Mouse (Mus musculus) right cerebral cortex, postnatal 4 days (tissue): ENCODE data around the gene Clns1a.

ENCODE experiments used
- DNase-seq: peaks from one replicate; pipeline ENCODE4 v3.0.0-alpha.2; 2022

Gene Clns1a

DNA sequence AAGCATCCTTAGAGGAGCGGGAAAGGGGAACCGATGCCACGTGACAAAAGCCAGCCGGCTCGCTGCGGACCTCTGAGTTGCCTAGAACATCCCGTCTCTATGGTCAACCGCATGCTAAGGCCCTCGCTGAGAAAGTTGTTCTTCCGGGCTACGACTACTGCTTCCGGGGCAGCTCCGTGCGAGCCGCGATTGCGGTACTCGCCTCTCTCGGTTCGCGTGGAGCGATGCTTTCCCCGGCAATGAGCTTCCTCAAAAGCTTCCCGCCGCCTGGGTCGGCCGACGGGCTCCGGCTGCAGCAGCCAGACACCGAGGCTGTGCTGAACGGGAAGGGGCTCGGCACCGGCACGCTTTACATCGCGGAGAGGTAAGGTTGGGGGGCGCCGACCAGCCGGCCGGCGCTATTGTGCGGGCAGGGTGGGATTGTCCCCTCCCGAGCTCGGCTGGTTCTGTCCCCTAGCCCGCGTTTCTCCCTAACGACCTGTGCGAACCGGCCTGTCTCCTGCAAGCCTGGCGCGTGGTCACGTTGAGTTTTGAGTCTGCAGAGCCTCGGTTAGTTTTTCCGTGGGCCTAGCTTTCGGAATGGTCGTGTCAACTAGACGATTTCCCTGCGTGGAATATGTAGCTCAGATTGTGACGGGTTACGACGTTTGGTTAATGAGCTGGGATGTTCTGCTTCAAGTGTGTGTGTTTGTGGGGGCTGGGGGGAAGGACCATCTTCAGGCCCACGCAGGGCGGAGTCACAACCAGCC lies at the start of gene Clns1a:
TSS of gene Clns1a (plus strand) at position 129 of the 749 bp plus-strand sequence.
- peak; percentile 95 for DNase-seq

- no peak for DNase-seq
Measured at GRCm38 (mm10) chr7:97647656-97648055, 48.8 kb upstream of the Clns1a start.

GRCm38 (mm10) chr7:97650729-97651128 lies 45.7 kb upstream of the Clns1a start:
- DNase-seq: no peak

DNA sequence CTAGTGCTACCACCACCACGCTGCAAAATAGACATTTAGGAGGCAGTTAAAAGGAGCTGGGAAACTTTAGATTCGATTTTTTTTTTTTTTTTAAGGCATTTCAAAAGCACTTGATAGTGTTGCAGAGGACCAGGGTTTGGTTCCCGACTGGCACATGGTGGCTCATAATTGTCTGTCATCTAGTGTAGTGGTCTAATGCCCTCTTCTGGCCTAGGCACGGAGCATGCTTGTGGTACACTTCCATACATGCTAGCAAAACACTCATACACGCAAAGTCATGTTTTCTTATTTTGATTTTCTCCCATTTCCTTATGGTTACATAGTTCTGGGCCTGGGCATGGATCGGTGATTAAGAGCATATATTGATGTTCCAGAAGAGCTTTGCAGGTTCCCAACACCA lies 40.3 kb upstream of the Clns1a start:
- DNase-seq: no peak

DNA sequence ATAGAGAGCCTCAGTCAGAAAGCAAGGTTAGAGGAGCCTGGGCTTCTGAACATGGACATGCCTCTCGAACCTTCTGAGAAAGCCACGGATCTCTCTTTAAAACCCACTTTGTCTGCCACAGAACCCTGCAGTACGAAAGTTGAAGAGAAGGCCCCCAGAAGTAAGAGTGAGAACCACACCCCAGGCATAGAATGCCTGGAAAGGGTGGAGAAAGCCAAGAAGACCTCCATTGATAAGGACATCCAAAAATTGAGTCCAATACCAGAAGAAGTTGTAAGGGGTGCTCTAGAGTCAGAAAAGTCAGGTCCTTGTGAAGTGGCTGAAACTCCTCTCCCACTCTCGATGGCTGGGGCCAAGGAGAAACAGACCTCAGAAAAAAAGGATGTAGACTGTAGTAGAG lies 34.8 kb upstream of the Clns1a start:
- DNase-seq: no peak

DNA sequence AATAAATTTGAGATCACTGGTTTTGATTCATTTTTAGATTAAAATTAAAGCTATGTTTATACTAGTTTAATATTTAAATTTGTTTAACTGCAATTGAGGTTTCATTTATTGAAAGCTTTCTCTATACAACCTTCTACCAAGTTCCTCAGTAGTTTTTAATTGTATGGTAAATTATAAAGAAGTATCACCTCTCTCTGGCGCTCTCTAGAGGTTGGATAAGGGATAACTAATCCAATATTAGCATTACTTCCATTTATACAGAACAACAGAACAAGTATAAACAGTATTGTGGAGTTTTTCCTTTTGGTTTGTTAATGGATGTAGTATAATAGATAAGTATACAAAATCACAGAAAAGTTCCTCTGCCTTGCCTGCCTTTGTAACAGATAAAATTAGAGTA lies 17.2 kb upstream of the Clns1a start:
- DNase-seq: no peak

DNA sequence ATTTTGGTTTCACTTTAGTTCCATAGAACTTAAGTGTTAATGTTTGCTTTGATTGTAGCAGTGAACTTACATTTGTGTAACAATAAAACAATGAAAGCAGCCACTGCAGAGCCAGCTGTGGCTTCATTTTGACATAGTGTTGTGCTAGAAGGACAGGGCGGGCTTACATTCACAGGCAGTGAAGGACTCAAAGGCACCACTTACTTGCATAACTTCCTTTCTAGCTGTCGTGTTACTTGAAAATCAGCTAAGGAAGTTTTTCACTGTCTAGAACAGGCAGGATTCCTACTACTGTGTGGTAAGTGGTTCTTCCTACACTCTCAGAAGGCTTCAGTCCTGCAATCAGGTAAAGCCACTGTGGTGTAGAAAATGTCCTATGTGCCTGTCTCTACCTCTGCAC lies 8.6 kb upstream of the Clns1a start:
- DNase-seq: no peak

DNA sequence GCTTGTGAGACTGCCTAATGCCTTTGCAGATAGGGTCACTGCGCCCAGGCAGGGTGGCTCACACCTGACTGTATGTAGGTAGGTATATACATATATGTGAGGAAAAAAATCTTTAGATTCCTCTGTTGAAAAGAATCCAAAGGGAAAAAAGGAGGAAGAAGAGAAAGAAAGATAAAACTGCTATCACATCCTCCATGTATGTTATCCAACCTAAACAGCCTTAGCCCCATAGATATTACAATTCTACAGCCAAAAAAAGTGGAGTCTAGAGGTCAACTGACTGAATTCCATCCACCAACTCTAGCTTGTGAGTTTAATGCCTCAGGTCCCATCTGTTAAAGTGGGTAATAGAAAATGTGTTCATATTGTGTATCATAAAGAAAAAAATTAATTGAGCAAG lies 993 bp upstream of the Clns1a start:
- no peak for DNase-seq

DNA sequence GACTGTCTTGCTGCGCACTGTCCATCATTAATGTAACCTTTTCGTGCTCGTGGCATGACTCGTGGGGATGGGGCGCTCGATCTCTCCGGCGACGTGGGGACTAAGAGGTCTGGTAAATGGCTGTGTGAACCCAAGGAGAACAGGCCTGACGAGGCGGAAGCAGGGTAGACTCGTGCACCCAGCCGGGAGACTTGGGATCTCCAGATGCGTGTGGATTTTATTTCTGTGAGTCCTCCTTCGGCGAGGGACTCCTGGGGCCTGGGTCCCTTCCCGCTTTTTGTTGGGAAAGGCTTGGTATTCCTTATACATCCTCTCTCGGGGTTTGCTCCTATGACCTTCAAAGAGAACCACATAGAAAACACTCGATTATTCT lies 315 bp upstream of the Clns1a start:
- DNase-seq: peak; percentile 52

DNA sequence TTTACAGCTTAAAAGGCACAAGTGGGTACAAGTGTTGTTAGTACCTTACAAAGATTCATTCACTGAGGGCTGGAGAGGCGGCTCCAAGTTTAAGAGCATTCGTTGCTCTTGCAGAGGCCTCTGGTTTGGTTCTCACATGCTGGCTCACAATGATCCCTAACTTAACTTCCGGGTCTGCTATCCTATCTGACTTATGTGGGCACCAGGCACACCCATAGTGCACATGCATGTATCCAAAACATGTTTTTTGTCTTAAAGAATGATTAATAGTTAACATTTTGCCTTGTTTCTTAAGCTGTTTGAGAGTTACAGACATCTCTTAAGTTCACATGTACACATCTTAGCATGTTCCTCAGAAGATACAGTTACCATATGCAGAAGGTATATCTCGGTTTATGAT lies 3.7 kb downstream of the Clns1a start:
- DNase-seq: no peak

GRCm38 (mm10) chr7:97701106-97701505 lies 4.7 kb downstream of the Clns1a start:
- DNase-seq: no peak

DNA sequence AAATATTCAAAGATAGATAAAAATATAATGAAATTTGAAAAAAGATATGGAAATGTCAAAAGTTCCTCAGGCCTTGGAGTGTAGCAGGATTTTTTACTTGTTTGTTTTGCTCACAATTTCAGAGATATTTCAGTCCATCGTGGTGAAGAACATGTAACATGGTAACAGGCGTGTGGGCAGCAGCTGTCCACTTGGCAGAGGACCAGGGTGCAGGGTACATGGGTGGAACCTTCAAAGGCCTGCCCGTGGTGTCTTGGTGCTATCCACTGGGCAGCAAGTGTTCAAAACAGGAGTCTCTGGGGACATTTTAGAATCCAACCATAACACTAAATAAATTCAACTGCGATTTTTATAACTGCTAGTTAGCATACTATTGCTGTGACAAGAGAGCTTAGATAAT lies 10.7 kb downstream of the Clns1a start:
- no peak for DNase-seq

GRCm38 (mm10) chr7:97707809-97708208 lies 11.4 kb downstream of the Clns1a start:
- DNase-seq: no peak

GRCm38 (mm10) chr7:97709204-97709603 lies 12.8 kb downstream of the Clns1a start:
- no peak for DNase-seq

DNA sequence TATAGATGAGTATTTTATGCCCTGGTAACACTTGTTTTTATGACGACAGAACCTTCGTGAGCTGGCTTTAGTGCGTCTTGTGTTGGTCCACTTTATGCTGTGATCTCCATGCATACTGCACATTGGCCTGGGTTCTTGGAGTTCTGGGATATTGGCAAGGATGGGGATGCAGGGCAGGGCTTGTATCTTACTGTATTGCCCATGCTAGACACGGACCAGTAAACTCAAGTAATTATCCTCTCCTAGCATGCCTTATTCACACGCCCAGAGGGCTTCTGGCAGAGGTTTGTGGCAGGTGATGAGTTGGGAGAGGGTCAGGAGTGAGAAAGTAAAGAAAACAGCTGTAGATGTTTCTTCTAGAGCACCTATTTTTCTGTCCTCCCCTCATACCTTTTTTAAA lies 18.2 kb downstream of the Clns1a start:
- no peak for DNase-seq

GRCm38 (mm10) chr7:97717326-97717725 lies 20.9 kb downstream of the Clns1a start:
- no peak for DNase-seq

DNA sequence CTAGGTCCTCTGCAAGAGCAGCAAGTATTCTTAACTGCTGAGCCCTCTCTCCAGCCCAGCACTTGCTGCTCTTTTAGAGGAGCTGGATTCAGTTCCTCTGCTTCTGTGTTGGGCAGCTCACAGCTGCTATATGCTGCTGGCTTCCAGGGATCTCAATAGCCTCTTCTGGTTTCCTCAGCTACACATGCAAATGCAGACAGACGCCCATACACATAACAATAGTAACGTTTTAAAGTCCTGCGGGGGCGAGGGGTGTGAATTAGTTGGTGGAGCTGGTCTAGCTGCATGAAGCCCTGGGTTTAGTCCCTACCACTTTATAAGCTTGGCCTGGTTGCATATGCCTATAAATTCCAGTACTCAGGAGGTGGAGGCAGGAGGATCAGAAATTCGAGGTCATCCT lies 22.6 kb downstream of the Clns1a start:
- no peak for DNase-seq

DNA sequence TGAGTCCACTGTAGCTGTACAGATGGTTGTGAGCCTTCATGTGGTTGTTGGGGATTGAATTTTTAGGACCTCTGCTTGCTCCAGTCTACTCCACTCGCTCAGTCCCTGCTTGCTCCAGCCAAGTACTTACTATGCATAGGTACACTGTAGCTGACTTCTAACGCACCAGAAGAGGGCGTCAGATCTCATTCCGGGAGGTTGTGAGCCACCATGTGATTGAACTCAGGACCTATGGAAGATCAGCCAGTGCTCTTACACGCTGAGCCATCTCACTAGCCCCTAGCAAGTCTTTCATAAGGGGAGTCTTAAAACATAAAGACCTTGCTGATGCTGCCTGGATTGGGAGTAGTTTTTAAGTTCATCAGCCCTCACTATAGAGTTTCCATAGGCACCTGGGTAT lies 23.7 kb downstream of the Clns1a start:
- DNase-seq: no peak

- no peak for DNase-seq
Measured at GRCm38 (mm10) chr7:97722278-97722918, 26.0 kb downstream of the Clns1a start.

DNA sequence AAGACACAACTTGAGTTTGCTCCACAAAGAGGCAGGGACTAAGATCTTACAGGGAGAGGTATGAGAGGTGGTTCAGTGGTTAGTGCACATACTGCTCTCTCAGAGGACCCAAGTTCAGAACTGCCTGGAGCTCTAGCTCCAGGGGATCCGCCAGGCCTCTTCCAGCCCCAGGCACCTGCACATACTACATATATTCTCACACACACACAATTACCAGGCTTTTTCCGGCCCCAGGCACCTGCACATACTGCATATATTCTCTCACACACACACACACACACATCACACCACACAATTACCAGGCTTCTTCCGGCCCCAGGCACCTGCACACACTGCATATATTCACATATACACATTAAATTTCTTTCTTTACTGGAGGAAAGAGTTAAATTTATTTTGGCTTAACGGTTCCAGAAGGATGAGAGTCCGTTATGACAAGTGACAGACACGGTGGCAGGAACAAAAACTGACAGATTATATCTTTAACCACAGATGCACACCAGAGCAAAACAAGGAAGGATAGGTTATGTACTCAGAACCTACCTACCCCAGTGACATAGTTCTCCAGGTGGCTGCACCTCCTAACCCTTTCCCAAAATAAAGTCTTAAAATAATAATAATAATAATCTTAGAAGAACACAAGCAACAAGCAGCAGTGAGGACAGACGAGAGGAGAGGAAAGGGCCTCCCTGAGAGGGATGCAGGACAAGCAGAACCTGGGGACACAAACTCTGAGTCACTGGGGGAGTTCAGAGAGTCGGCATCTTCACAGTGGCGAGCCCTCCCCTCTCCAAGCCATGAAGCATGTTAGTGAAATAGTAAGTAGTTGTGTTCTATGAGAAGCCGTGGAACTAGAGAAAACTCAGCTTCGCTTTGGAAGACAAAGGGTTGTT lies 27.5 kb downstream of the Clns1a start:
- DNase-seq: no peak

GRCm38 (mm10) chr7:97725401-97725800 lies 29.0 kb downstream of the Clns1a start:
- DNase-seq: no peak

DNA sequence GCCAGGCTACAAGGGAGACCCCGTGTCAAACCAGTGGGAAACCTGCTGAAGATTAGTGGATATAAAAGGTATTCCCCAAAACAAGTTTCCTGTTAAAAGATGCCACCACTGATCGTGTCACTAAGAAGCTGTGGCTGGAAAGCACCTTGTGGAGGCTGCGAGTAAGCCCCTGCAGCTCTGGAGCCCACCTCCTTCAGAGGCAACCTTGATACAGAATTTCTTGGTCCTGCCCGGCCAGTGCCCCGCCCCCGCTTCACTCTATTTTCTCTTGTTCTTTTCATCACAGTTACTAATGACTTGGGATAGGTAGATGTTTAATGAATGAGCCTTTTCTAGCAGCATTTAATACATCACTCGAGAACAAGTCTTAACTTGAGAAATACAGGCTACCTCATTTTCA lies 29.6 kb downstream of the Clns1a start:
- DNase-seq: no peak

DNA sequence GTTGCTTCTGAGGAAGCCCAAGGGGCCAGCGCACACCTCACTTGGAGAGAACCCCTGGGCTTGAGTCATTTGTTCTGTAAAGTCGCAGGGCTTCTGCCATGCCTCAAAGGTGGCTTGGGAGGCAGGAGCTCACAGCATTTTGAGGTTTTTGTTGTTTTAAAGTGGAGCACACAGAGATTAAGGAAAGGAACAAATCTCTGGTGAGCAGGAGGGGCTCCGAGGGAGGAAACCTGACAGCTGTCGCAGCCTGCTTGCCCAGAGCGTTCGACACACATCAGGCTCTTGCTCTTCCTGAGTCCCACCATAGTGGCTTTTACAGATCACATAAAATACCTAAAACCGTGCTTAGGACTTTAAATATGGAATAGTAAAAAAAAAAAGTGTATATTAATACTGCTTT lies 30.3 kb downstream of the Clns1a start:
- no peak for DNase-seq
